Mouse (Mus musculus): ENCODE measurements around the gene Nlrp6. TPM values are rescaled to one million over a fixed set of nuclear protein-coding genes. Genes with fewer than 3 reads are reported as not detected.

Gene Nlrp6
- total and polyA plus RNA-seq, 2 experiments from 2014 or later = 1.00 to 1.3 TPM

DNA sequence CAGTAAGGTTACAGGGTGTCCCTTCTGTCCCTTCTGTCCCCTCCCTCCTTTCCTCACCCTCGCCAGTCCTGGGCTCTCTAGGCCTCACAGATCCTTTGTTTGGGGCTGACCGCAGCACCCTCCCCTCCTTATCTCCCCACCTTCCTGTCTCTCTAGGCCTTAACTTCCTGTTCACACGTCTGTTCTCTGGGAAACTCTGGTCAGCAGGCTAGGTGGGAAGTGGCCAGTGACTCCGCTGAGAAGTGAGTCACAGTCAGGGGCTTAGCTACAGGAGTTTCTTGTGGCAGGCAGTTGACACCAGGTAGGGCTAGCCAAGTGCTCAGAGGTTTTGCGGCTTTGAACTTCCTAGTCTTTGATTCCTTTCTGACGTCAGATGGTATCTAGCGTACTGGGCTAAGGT lies 26.3 kb downstream of the Nlrp6 start:
- Histone ChIP-seq H3K9me3 (ENCODE audit: low read length) (no peaks in the 10 kb centered on the region), H3K4me2 (ENCODE audit: low read depth) (no peak overlapping the region), H3K36me3 (ENCODE audit: insufficient read depth) (no peaks in the 10 kb centered on the region), H3K27ac (ENCODE audit: low read depth, low read length) (no peak overlapping the region), H3K27me3 (ENCODE audit: insufficient read depth, low read length) (no peaks in the 10 kb centered on the region), H3K4me3 (ENCODE audit: low read depth, low read length) (no peak overlapping the region), H3K9ac (no peak overlapping the region), H3K4me1 (ENCODE audit: insufficient read depth) (no peaks in the 10 kb centered on the region)
- 74% methylated on average over 7 of the region's 7 CpGs for WGBS
- ATAC-seq (no peak), DNase-seq (no peak)
- no peak for TF ChIP-seq CTCF (IDR thresholded peaks at IDR 0.05; ENCODE audit: low read depth)

DNA sequence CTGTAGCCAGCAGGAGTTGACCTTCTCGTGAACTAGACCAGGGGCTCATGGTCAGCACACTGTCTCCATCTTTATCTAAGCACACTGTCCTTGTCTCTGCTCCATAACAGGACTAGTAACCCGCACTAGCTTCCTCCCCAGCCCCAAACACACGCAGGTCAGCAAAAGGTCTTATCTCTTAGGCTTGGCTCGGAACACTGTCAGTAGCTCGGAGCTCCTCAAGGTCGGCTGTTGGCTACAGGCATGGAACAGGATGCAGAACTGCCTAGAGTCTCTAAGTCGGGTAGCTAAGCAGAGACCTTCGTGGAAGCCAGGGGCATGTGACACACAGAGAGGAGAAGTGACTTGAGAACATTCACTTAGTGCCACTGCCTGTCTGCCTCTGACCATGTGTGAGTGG lies 27.5 kb downstream of the Nlrp6 start:
- 90% methylated on average over 8 of the region's 8 CpGs for WGBS
- H3K27me3 ChIP-seq (ENCODE audit: insufficient read depth, low read length) = no peaks in the 10 kb centered on the region
- H3K4me3 ChIP-seq (ENCODE audit: low read depth, low read length) = no peak overlapping the region
- ATAC-seq (no peak), DNase-seq (no peak)
- H3K36me3 ChIP-seq (ENCODE audit: insufficient read depth) = no peaks in the 10 kb centered on the region
- H3K4me1 ChIP-seq (ENCODE audit: insufficient read depth) = no peaks in the 10 kb centered on the region
- H3K9ac ChIP-seq = no peak overlapping the region
- no peak overlapping the region for H3K4me2 ChIP-seq (ENCODE audit: low read depth)
- H3K27ac ChIP-seq (ENCODE audit: low read depth, low read length) = no peak overlapping the region
- TF ChIP-seq CTCF (IDR thresholded peaks at IDR 0.05; ENCODE audit: low read depth) = no peak
- no peaks in the 10 kb centered on the region for H3K9me3 ChIP-seq (ENCODE audit: low read length)

DNA sequence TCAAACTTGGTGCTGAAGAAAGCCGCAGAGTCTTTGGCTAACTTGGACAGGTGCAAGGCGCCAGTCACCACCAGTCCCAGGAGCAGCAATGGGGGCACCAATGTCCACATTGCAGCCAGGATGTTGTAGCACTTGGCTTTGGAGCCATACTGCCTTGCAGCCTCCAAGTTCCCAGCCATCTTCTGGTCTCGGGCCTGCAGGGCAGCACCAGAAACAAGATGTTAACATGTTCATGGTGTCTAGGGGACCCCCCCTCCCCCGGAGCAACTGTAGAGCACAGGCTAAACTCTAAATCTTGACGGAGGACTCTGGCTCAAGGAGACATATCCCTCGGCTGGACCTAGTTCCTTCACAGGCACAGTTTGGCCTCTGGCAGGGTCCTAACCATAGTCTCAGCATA lies 28.6 kb downstream of the Nlrp6 start:
- no peak for TF ChIP-seq CTCF (IDR thresholded peaks at IDR 0.05; ENCODE audit: low read depth)
- H3K4me3 ChIP-seq (ENCODE audit: low read depth, low read length) = no peak overlapping the region
- no peaks in the 10 kb centered on the region for H3K36me3 ChIP-seq (ENCODE audit: insufficient read depth)
- H3K9me3 ChIP-seq (ENCODE audit: low read length) = no peaks in the 10 kb centered on the region
- no peaks in the 10 kb centered on the region for H3K4me1 ChIP-seq (ENCODE audit: insufficient read depth)
- no peak overlapping the region for H3K4me2 ChIP-seq (ENCODE audit: low read depth)
- H3K27me3 ChIP-seq (ENCODE audit: insufficient read depth, low read length) = no peaks in the 10 kb centered on the region
- WGBS = 90% methylated on average over 6 of the region's 6 CpGs
- H3K9ac ChIP-seq = no peak overlapping the region
- DNase-seq = no peak
- no peak for ATAC-seq
- H3K27ac ChIP-seq (ENCODE audit: low read depth, low read length) = no peak overlapping the region

DNA sequence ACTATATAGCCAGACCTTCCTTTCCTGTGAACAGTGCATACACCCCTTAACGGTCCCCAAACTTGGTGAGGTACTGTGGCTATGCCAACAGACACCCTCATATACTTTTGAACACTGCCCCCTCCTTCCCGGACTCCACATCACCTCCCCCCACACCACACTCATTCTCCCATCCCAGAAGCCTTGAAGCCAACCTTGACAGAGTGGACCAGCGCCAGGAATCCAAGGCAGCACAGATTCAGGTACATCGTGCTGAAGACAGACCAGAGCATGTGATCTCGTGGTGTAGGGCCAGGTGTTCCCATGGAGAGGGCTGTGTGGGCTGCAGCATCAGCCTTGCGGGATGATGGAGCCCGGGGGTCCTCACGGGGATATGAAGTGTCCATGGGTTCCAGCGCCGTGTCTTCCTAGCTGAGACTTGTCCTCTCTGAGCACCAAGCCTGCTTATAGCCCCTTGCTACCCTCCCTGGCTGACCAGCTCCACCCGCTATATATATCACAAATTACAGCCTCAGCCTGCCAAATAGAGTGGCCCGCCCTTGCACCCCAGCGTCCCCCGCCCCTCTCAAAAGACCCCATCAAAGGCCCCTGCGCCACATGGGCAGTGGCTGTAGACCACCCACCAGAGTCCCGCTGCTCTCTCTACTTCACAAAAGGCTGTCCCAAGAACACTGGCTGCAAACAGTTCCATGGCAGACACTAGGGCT lies 29.3 kb downstream of the Nlrp6 start, which contains the start of gene Ifitm5:
Gene Ifitm5 (minus strand): TSS at position 468 of the 707 bp plus-strand sequence.
- no peak for TF ChIP-seq CTCF (IDR thresholded peaks at IDR 0.05; ENCODE audit: low read depth)
- no peak within 1 kb of the TSS for H3K4me2 ChIP-seq (ENCODE audit: low read depth)
- no peaks in the 10 kb centered on the region for H3K4me1 ChIP-seq (ENCODE audit: insufficient read depth)
- H3K9ac ChIP-seq = no peak within 1 kb of the TSS
- DNase-seq (no peak), ATAC-seq (no peak)
- no peaks in the 10 kb centered on the region for H3K9me3 ChIP-seq (ENCODE audit: low read length)
- H3K36me3 ChIP-seq (ENCODE audit: insufficient read depth) = no peaks in the 10 kb centered on the region
- H3K27ac ChIP-seq (ENCODE audit: low read depth, low read length) = no peak within 1 kb of the TSS
- 67% methylated on average over 16 of the region's 16 CpGs for WGBS
- no peak within 1 kb of the TSS for H3K4me3 ChIP-seq (ENCODE audit: low read depth, low read length)
- H3K27me3 ChIP-seq (ENCODE audit: insufficient read depth, low read length) = no peaks in the 10 kb centered on the region

DNA sequence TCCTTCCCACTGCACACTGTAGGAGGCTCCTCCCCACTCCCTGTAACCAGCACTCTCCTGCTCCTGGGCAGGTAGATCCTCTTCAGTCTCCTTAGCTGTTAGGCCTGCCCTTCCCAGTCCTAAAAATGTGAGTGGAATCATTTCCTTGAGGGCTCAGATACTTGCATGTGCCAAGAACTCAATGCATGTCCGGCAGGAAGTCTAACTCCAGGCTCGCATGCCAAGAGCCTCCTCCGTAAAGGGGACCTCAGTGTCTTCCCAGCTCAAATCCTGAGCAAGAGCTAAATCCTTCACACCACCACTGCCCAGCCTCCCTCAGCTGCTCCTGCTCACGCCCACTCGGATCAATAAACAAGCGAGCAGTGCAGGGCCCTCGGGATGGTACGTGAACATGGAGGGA lies 30.3 kb downstream of the Nlrp6 start:
- H3K27me3 ChIP-seq (ENCODE audit: insufficient read depth, low read length) = no peaks in the 10 kb centered on the region
- no peaks in the 10 kb centered on the region for H3K36me3 ChIP-seq (ENCODE audit: insufficient read depth)
- H3K4me3 ChIP-seq (ENCODE audit: low read depth, low read length) = no peak overlapping the region
- no peak overlapping the region for H3K27ac ChIP-seq (ENCODE audit: low read depth, low read length)
- H3K9me3 ChIP-seq (ENCODE audit: low read length) = no peaks in the 10 kb centered on the region
- no peaks in the 10 kb centered on the region for H3K4me1 ChIP-seq (ENCODE audit: insufficient read depth)
- no peak overlapping the region for H3K4me2 ChIP-seq (ENCODE audit: low read depth)
- 68% methylated on average over 8 of the region's 8 CpGs for WGBS
- TF ChIP-seq CTCF (IDR thresholded peaks at IDR 0.05; ENCODE audit: low read depth) = no peak
- H3K9ac ChIP-seq = no peak overlapping the region
- no peak for DNase-seq
- ATAC-seq = no peak

DNA sequence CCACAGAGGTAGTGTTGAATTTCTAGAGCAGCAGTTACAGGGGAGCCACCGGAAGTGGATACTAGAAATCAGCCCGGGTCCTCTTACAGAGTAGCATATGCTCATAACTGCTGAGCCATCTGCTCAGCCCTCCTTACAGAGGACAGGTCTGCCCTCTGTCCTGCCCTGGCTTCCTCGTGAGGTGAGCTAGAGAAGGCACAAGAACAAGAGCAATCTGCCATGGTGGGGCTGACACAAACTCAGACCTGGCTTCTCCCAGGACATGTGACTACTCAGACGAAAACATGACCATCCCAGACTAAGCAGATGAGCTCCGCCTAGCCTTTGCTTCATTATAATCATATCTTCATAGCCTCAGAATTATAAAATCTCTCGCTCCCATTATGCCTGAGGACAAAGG lies 31.1 kb downstream of the Nlrp6 start:
- ATAC-seq (no peak), DNase-seq (no peak)
- H3K4me3 ChIP-seq (ENCODE audit: low read depth, low read length) = no peak overlapping the region
- no peak overlapping the region for H3K4me2 ChIP-seq (ENCODE audit: low read depth)
- 83% methylated on average over 6 of the region's 6 CpGs for WGBS
- no peak overlapping the region for H3K27ac ChIP-seq (ENCODE audit: low read depth, low read length)
- no peak for TF ChIP-seq CTCF (IDR thresholded peaks at IDR 0.05; ENCODE audit: low read depth)
- H3K9ac ChIP-seq = no peak overlapping the region
- no peaks in the 10 kb centered on the region for H3K27me3 ChIP-seq (ENCODE audit: insufficient read depth, low read length)
- no peaks in the 10 kb centered on the region for H3K9me3 ChIP-seq (ENCODE audit: low read length)
- H3K36me3 ChIP-seq (ENCODE audit: insufficient read depth) = no peaks in the 10 kb centered on the region
- H3K4me1 ChIP-seq (ENCODE audit: insufficient read depth) = no peaks in the 10 kb centered on the region

DNA sequence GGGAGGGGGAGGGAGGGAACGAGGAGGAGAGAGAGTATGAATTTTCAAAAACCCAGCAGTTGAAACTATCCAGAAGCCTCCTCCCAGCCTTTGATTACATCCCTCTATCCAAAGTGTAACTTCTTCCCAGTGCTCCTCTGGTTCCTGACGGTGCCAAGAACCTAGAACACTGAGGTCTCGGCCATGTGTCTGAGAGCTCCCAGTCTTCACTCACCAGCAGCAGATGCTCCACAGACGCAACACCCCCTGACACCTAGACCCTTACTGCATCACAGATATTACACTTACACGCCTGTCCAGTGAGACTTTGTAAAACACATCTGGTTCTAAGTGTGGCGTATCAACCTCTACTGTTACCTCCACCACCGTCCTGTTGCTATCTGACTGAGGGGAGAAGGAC lies 31.7 kb downstream of the Nlrp6 start:
- no peak for TF ChIP-seq CTCF (IDR thresholded peaks at IDR 0.05; ENCODE audit: low read depth)
- 86% methylated on average over 7 of the region's 7 CpGs for WGBS
- H3K36me3 ChIP-seq (ENCODE audit: insufficient read depth) = no peaks in the 10 kb centered on the region

More for the DNA sequence above, 31.7 kb downstream of the Nlrp6 start:
- Histone ChIP-seq H3K4me1 (ENCODE audit: insufficient read depth) (no peaks in the 10 kb centered on the region), H3K9me3 (ENCODE audit: low read length) (no peaks in the 10 kb centered on the region), H3K4me3 (ENCODE audit: low read depth, low read length) (no peak overlapping the region), H3K9ac (no peak overlapping the region), H3K27me3 (ENCODE audit: insufficient read depth, low read length) (no peaks in the 10 kb centered on the region), H3K27ac (ENCODE audit: low read depth, low read length) (no peak overlapping the region), H3K4me2 (ENCODE audit: low read depth) (no peak overlapping the region)
- ATAC-seq (no peak), DNase-seq (no peak)

All from forebrain, postnatal 0 days (tissue).